In genomic region chr6:30525456-30526332, GRCm38 (mm10) we compare ENCODE assay signal across 11 mouse cellular contexts. TPM values are rescaled to one million over a fixed set of nuclear protein-coding genes. Genes with fewer than 3 reads are reported as not detected.
DNase-seq lines count a peak whose midpoint lies in the region; ATAC-seq and TF ChIP-seq lines count a peak whose summit lies in the region.
"Had no signal": no experiment of that assay in that cellular context is flagged by ENCODE, and none has a peak within 500 bp of the region (broad histone marks: within the 10 kb centered on the region; RNA-seq: fewer than 3 reads in every experiment).

No protein-coding gene starts in this region.

- no peaks in the 10 kb centered on the region for H3K27me3 ChIP-seq in hindbrain, embryonic 12.5 days
- H3K27me3 ChIP-seq in hindbrain, embryonic 16.5 days (replicated peaks; ENCODE audit: control insufficient read depth, insufficient read depth, low read length): no peaks in the 10 kb centered on the region
- no peaks in the 10 kb centered on the region for H3K27me3 ChIP-seq in forebrain, postnatal 0 days (ENCODE audit: insufficient read depth, low read length)
- no peaks in the 10 kb centered on the region for H3K27me3 ChIP-seq in limb, embryonic 13.5 days

- peaks cover 29% of the 10 kb centered on the region for H3K4me1 ChIP-seq in hindbrain, embryonic 12.5 days
- peaks cover 7% of the 10 kb centered on the region for H3K4me1 ChIP-seq in hindbrain, embryonic 16.5 days (ENCODE audit: control insufficient read depth, insufficient read depth, low read depth, low read length)
- H3K4me1 ChIP-seq in forebrain, postnatal 0 days (ENCODE audit: insufficient read depth): peaks cover 7% of the 10 kb centered on the region
- H3K4me1 ChIP-seq in limb, embryonic 13.5 days: peaks cover 58% of the 10 kb centered on the region
- H3K4me1 ChIP-seq in lung, adult 2 months (ENCODE audit: control insufficient read depth, insufficient read depth, low read length): no peaks in the 10 kb centered on the region

- H3K27ac ChIP-seq in hindbrain, embryonic 12.5 days: peak overlapping the region; percentile 89
- no peak overlapping the region for H3K27ac ChIP-seq in hindbrain, embryonic 16.5 days (ENCODE audit: low read depth, low read length)
- H3K27ac ChIP-seq in forebrain, postnatal 0 days (ENCODE audit: low read depth, low read length): peak overlapping the region; percentile 21; the same call in 1 of the 2 replicates
- peak overlapping the region; percentile 98 for H3K27ac ChIP-seq in limb, embryonic 13.5 days

- peak; percentile 73 for DNase-seq in embryo, embryonic 10.5 days (ENCODE audit: low spot score)
- DNase-seq in forebrain, postnatal 0 days: no peak
- DNase-seq in right cerebral cortex, postnatal 25 days: no peak
- DNase-seq in right cerebral cortex, adult 18-20 months: no peak
- no peak for DNase-seq in lung, adult 2 months
- DNase-seq: right cerebral cortex, postnatal 14 days had no signal

- H3K4me3 ChIP-seq in hindbrain, embryonic 12.5 days: no peak overlapping the region
- H3K4me3 ChIP-seq in hindbrain, embryonic 16.5 days (ENCODE audit: low read length): no peak overlapping the region
- H3K4me3 ChIP-seq in forebrain, postnatal 0 days (ENCODE audit: low read depth, low read length): no peak overlapping the region
- no peak overlapping the region for H3K4me3 ChIP-seq in limb, embryonic 13.5 days
- no peak overlapping the region for H3K4me3 ChIP-seq in lung, adult 2 months (replicated peaks; ENCODE audit: extremely low read depth, low read depth, low read length)

- TF ChIP-seq POLR2A in lung, adult 2 months (IDR thresholded peaks at IDR 0.05; ENCODE audit: borderline replicate concordance, extremely low read depth, low read depth, low read length): no peak

- H3K4me2 ChIP-seq in hindbrain, embryonic 12.5 days (replicated peaks): no peak overlapping the region
- H3K4me2 ChIP-seq in hindbrain, embryonic 16.5 days (ENCODE audit: low read length): no peak overlapping the region
- no peak overlapping the region for H3K4me2 ChIP-seq in forebrain, postnatal 0 days (ENCODE audit: low read depth)
- no peak overlapping the region for H3K4me2 ChIP-seq in limb, embryonic 13.5 days (replicated peaks)

- ATAC-seq in hindbrain, embryonic 12.5 days (ENCODE audit: low FRiP score): no peak
- ATAC-seq in hindbrain, embryonic 16.5 days: no peak
- no peak for ATAC-seq in forebrain, postnatal 0 days
- no peak for ATAC-seq in limb, embryonic 13.5 days (ENCODE audit: low FRiP score, low read depth)

- H3K9ac ChIP-seq in hindbrain, embryonic 12.5 days: no peak overlapping the region
- H3K9ac ChIP-seq in hindbrain, embryonic 16.5 days (ENCODE audit: low read depth, low read length): no peak overlapping the region
- H3K9ac ChIP-seq in forebrain, postnatal 0 days: no peak overlapping the region
- H3K9ac ChIP-seq in limb, embryonic 13.5 days: no peak overlapping the region

- H3K36me3 ChIP-seq in hindbrain, embryonic 12.5 days: no peaks in the 10 kb centered on the region
- H3K36me3 ChIP-seq in hindbrain, embryonic 16.5 days (ENCODE audit: control insufficient read depth, insufficient read depth, low read length): no peaks in the 10 kb centered on the region
- no peaks in the 10 kb centered on the region for H3K36me3 ChIP-seq in forebrain, postnatal 0 days (ENCODE audit: insufficient read depth)
- no peaks in the 10 kb centered on the region for H3K36me3 ChIP-seq in limb, embryonic 13.5 days

- 49% methylated on average over 7 of the region's 7 CpGs for WGBS in hindbrain, embryonic 12.5 days
- 51% methylated on average over 7 of the region's 7 CpGs for WGBS in hindbrain, embryonic 16.5 days
- WGBS in forebrain, postnatal 0 days: 21% methylated on average over 7 of the region's 7 CpGs
- WGBS in limb, embryonic 13.5 days: 22% methylated on average over 7 of the region's 7 CpGs
- 78% methylated on average over 7 of the region's 7 CpGs for WGBS in lung, adult 2 months

- H3K9me3 ChIP-seq in hindbrain, embryonic 12.5 days (replicated peaks): no peaks in the 10 kb centered on the region
- H3K9me3 ChIP-seq in hindbrain, embryonic 16.5 days (ENCODE audit: control insufficient read depth, low read length): no peaks in the 10 kb centered on the region
- no peaks in the 10 kb centered on the region for H3K9me3 ChIP-seq in forebrain, postnatal 0 days (ENCODE audit: low read length)
- no peaks in the 10 kb centered on the region for H3K9me3 ChIP-seq in limb, embryonic 13.5 days

- TF ChIP-seq CTCF in forebrain, postnatal 0 days (IDR thresholded peaks at IDR 0.05; ENCODE audit: low read depth): no peak
- no peak for TF ChIP-seq CTCF in lung, adult 2 months (IDR thresholded peaks at IDR 0.05; ENCODE audit: insufficient read depth, low read length)

RNA-seq across cellular contexts. Expression of gene Cpa2, which starts 15.7 kb away (rescaled TPM):
- polyA plus RNA-seq in hindbrain, embryonic 12.5 days (2016; fragmentation: Nextera tagmentation; extraction: Ambion mirVana): 4.0 and 6.3 TPM in 2 replicates
- polyA plus RNA-seq in hindbrain, embryonic 16.5 days (2015; fragmentation: Nextera tagmentation; extraction: Ambion mirVana): 7.6 and 9.7 TPM in 2 replicates
- total RNA-seq in forebrain, postnatal 0 days (2014; rRNA removed): 6.8 and 10.0 TPM in 2 replicates
- polyA plus RNA-seq in forebrain, postnatal 0 days (2015; fragmentation: Nextera tagmentation; extraction: Ambion mirVana): 16.6 and 17.1 TPM in 2 replicates
- 10.4 and 11.1 TPM in 2 replicates for polyA plus RNA-seq in limb, embryonic 13.5 days (2015; fragmentation: Nextera tagmentation; extraction: Ambion mirVana)
- 0.13 and 0.28 TPM in 2 replicates for polyA plus RNA-seq in lung, adult 2 months (2012; rRNA removed)

RNA-seq across cellular contexts. Expression of gene Ssmem1, which starts 16.0 kb away (rescaled TPM):
- polyA plus RNA-seq in hindbrain, embryonic 12.5 days (2016; fragmentation: Nextera tagmentation; extraction: Ambion mirVana): 0.21 and 0.34 TPM in 2 replicates
- polyA plus RNA-seq in hindbrain, embryonic 16.5 days (2015; fragmentation: Nextera tagmentation; extraction: Ambion mirVana): 0.15 and 0.19 TPM in 2 replicates
- 0.95 and 1.4 TPM in 2 replicates for total RNA-seq in forebrain, postnatal 0 days (2014; rRNA removed)
- 0.29 TPM in 1 of 2 replicates, not detected in the other for polyA plus RNA-seq in forebrain, postnatal 0 days (2015; fragmentation: Nextera tagmentation; extraction: Ambion mirVana)
- 0.22 and 0.34 TPM in 2 replicates for polyA plus RNA-seq in limb, embryonic 13.5 days (2015; fragmentation: Nextera tagmentation; extraction: Ambion mirVana)
- not detected in 2 replicates for polyA plus RNA-seq in lung, adult 2 months (2012; rRNA removed)

RNA-seq across cellular contexts. Expression of gene Tmem209, which starts 16.1 kb away (rescaled TPM):
- 37.0 and 38.9 TPM in 2 replicates for polyA plus RNA-seq in hindbrain, embryonic 12.5 days (2016; fragmentation: Nextera tagmentation; extraction: Ambion mirVana)
- 25.6 and 31.4 TPM in 2 replicates for polyA plus RNA-seq in hindbrain, embryonic 16.5 days (2015; fragmentation: Nextera tagmentation; extraction: Ambion mirVana)
- 44.4 and 49.8 TPM in 2 replicates for total RNA-seq in forebrain, postnatal 0 days (2014; rRNA removed)
- polyA plus RNA-seq in forebrain, postnatal 0 days (2015; fragmentation: Nextera tagmentation; extraction: Ambion mirVana): 19.7 and 24.2 TPM in 2 replicates
- 34.7 and 34.9 TPM in 2 replicates for polyA plus RNA-seq in limb, embryonic 13.5 days (2015; fragmentation: Nextera tagmentation; extraction: Ambion mirVana)
- 31.4 and 40.3 TPM in 2 replicates for polyA plus RNA-seq in lung, adult 2 months (2012; rRNA removed)

RNA-seq across cellular contexts. Expression of gene Cpa4, which starts 42.5 kb away (rescaled TPM):
- polyA plus RNA-seq in hindbrain, embryonic 12.5 days (2016; fragmentation: Nextera tagmentation; extraction: Ambion mirVana): 1.7 and 1.9 TPM in 2 replicates
- polyA plus RNA-seq in hindbrain, embryonic 16.5 days (2015; fragmentation: Nextera tagmentation; extraction: Ambion mirVana): 0.84 and 0.85 TPM in 2 replicates
- total RNA-seq in forebrain, postnatal 0 days (2014; rRNA removed): 0.23 and 0.38 TPM in 2 replicates
- polyA plus RNA-seq in forebrain, postnatal 0 days (2015; fragmentation: Nextera tagmentation; extraction: Ambion mirVana): 0.58 and 0.88 TPM in 2 replicates
- 2.3 and 2.7 TPM in 2 replicates for polyA plus RNA-seq in limb, embryonic 13.5 days (2015; fragmentation: Nextera tagmentation; extraction: Ambion mirVana)
- 4.6 TPM in 1 of 2 replicates, not detected in the other for polyA plus RNA-seq in lung, adult 2 months (2012; rRNA removed)
- total RNA-seq: layer of hippocampus, adult 18-20 months; megakaryocyte, adult 5-6 weeks had no signal
